Mouse (Mus musculus) stomach, postnatal 0 days (tissue): ENCODE measurements around the gene Ninj2.

Source experiments
- CTCF ChIP-seq: IDR thresholded peaks from 2 replicates; pipeline ENCODE4 v1.5.1; 2016; ENCODE audit warnings: antibody characterized with exemption, low read depth, mild to moderate bottlenecking, moderate library complexity
- EP300 ChIP-seq: optimal IDR thresholded peaks from 2 replicates; pipeline ENCODE3; 2016; ENCODE audit warnings: antibody characterized with exemption

DNA sequence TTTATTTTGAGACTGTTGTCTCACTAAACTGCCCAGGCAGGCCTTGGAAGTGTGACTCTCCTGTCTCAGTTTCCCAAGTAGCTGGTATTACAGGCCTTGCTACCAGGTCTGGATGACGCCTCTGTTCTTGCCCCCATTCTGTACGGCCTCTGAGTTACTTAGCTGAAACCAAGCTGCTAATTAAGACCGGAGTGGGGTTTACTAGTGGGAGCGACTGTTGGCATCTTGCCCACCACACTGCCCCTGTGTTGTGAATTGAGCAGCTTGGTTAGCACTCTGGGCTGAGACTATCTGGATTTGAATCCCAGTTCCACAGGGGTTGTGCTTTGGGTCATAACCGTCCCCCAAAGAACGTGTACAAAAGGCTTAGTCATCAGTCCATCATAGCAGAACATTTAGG lies 64.3 kb downstream of the Ninj2 start:
- TF ChIP-seq CTCF (no peak), EP300 (no peak)
